Mouse (Mus musculus) forebrain, embryonic 14.5 days (tissue): ENCODE measurements around the gene Nsun5. TPM values are rescaled to one million over a fixed set of nuclear protein-coding genes. Genes with fewer than 3 reads are reported as not detected.
A peak's percentile ranks its signal among the peaks of the same experiment; 100 is the strongest.

Experiments
- ATAC-seq: fragments of 200-750 bp; cut with Nextera tagmentation; 2 replicates; pipeline ENCODE4 v1.8.0; 2017; ENCODE audit warnings: mild to moderate bottlenecking, moderate library complexity
- DNase-seq: peaks from one replicate; pipeline ENCODE4 v3.0.0-alpha.2; 2015; ENCODE audit warnings: low spot score
- H3K27ac ChIP-seq: fragments of 300-500 bp; sonication (generic); 2 replicates; pipeline ENCODE4 v1.5.1; 2014; ENCODE audit warnings: low read depth, mild to moderate bottlenecking, control low read depth, low read length, moderate library complexity
- H3K27me3 ChIP-seq: fragments of 300-500 bp; sonication (generic); replicated peaks from 2 replicates; pipeline ENCODE4 v1.6.1; 2014; ENCODE audit warnings: low read length, control low read depth, mixed read lengths; ENCODE audit not compliant: control insufficient read depth, insufficient read depth
- H3K36me3 ChIP-seq: fragments of 300-500 bp; sonication (generic); 2 replicates; pipeline ENCODE4 v1.6.1; 2014; ENCODE audit warnings: low read length, control low read depth; ENCODE audit not compliant: control insufficient read depth, insufficient read depth
- H3K4me1 ChIP-seq: fragments of 300-500 bp; sonication (generic); 2 replicates; pipeline ENCODE4 v1.6.1; 2014; ENCODE audit warnings: antibody characterized with exemption, low read length, control low read depth; ENCODE audit not compliant: control insufficient read depth, insufficient read depth
- H3K4me2 ChIP-seq: fragments of 300-500 bp; sonication (generic); 2 replicates; pipeline ENCODE4 v1.6.1; 2014; ENCODE audit warnings: mild to moderate bottlenecking, control low read depth, low read length
- H3K4me3 ChIP-seq: fragments of 300-500 bp; sonication (generic); 2 replicates; pipeline ENCODE4 v1.5.1; 2014; ENCODE audit warnings: low read depth, low read length, control low read depth
- H3K9ac ChIP-seq: fragments of 300-500 bp; sonication (generic); 2 replicates; pipeline ENCODE4 v1.6.1; 2014; ENCODE audit warnings: mild to moderate bottlenecking, low read length, control low read depth, moderate library complexity
- H3K9me3 ChIP-seq: fragments of 300-500 bp; sonication (generic); replicated peaks from 2 replicates; pipeline ENCODE4 v1.6.1; 2016; ENCODE audit warnings: low read length, control low read depth, mixed read lengths; ENCODE audit not compliant: control insufficient read depth
- WGBS: fragments of 180-500 bp; shearing (Covaris S2); extraction: QIAGEN DNeasy Blood & Tissue Kit; methylation state at CpG from one replicate; pipeline ENCODE4 v1.1.7; 2014; 5-methylcytosine and 5-hydroxymethylcytosine counted together
- microRNA-seq: library from miRNA; unstranded; fragments of <30 nt; microRNA quantifications from one replicate; pipeline ENCODE4, GENCODE M21; 2016
- polyA plus RNA-seq: library from polyadenylated mRNA; unstranded; fragments of >200 nt; fragmentation: Nextera tagmentation; extraction: Ambion mirVana; gene quantifications from 2 replicates; pipeline ENCODE4 v1.2.1, GENCODE M21; 2014

Nsun5 gene
- polyA plus RNA-seq, 1 experiment from 2014 or later = 27.2 TPM

DNA sequence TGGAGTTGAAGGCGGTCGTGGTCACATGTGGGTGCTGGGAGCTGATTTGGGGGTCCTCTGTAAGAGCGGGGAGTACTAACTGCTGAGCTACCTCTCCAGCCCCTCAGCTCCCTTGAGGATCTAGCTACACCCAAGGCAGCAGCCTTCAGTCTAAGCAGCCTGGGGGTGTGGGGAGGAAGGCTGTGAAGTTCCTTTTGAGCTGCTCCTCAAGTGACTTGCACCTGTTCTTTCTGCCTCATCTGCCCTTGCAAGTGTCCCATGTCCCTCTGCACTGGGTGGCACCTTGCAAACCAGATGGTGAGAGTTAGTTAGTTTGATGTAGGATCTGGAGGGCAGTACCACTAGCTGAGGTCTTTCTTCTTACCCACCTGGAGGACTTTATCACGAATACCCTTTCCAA lies 38.4 kb downstream of the Nsun5 start:
- Histone ChIP-seq H3K27ac (no peak overlapping the region), H3K4me3 (no peak overlapping the region), H3K27me3 (no peaks in the 10 kb centered on the region), H3K9me3 (no peaks in the 10 kb centered on the region), H3K4me1 (no peaks in the 10 kb centered on the region), H3K9ac (no peak overlapping the region), H3K36me3 (peaks cover 30% of the 10 kb centered on the region), H3K4me2 (no peak overlapping the region)
- ATAC-seq = no peak
- 87% methylated on average over 4 of the region's 4 CpGs for WGBS
- no peak for DNase-seq

DNA sequence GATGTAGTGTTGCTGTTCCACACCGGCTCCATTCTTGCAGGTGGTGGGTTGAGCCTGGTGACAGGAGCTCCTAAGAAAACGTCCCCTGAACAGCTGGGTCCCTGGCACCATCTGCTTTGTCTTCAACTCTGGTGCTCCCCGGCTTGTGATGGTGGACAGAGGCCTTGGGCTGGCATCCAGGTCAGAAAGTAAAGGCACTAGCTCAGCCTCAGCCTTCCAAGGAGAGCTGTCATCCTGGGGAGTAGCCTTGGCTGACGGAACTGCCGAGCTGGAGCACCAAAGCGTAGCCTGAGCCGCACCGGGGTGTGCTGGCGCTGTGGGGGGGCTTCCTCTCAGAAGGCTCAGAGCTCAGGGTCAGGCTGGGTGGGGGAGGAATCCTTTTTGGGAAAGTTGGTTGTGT lies 40.5 kb downstream of the Nsun5 start:
- Histone ChIP-seq H3K4me1 (no peaks in the 10 kb centered on the region), H3K27ac (no peak overlapping the region), H3K9ac (no peak overlapping the region), H3K36me3 (peaks cover 50% of the 10 kb centered on the region), H3K27me3 (no peaks in the 10 kb centered on the region), H3K9me3 (no peaks in the 10 kb centered on the region), H3K4me2 (no peak overlapping the region), H3K4me3 (no peak overlapping the region)
- no peak for ATAC-seq
- WGBS = 95% methylated on average over 9 of the region's 9 CpGs
- no peak for DNase-seq

Small RNA genes lying within 50 kb of the gene (microRNA-seq; reads per million reads assigned to microRNA genes)
- gene Mir7033 = 1.3 reads per million, percentile 3 among the genes with 10 or more reads in this experiment

Other genes with a start within 250 kb of the Nsun5 start
- 16.3 and 17.4 TPM in 2 replicates for gene Tbl2, start 220.3 kb upstream of the Nsun5 start, polyA plus RNA-seq
- gene Bcl7b, start 201.7 kb upstream of the Nsun5 start, polyA plus RNA-seq = 47.4 and 48.9 TPM in 2 replicates
- 35.5 and 44.3 TPM in 2 replicates for gene Baz1b, start 182.7 kb upstream of the Nsun5 start, polyA plus RNA-seq
- 11.4 and 12.4 TPM in 2 replicates for gene Fzd9, start 118.7 kb upstream of the Nsun5 start, polyA plus RNA-seq
- gene Fkbp6, start 19.9 kb upstream of the Nsun5 start, polyA plus RNA-seq = not detected in 2 replicates
- gene Trim50, start 16.7 kb upstream of the Nsun5 start, polyA plus RNA-seq = not detected in 2 replicates
- gene Pom121, start 24.6 kb downstream of the Nsun5 start, polyA plus RNA-seq = 9.8 and 11.3 TPM in 2 replicates
- 24.6 and 30.0 TPM in 2 replicates for gene Hip1, start 175.2 kb downstream of the Nsun5 start, polyA plus RNA-seq
- gene Ccl26, start 193.6 kb downstream of the Nsun5 start, polyA plus RNA-seq = not detected in 2 replicates
- gene Ccl24, start 203.1 kb downstream of the Nsun5 start, polyA plus RNA-seq = 1.0 and 1.9 TPM in 2 replicates